Mouse (Mus musculus) CD4-positive, CD25-positive, alpha-beta regulatory T cell, adult 2 months (primary cell): Measurements from ENCODE around the gene Fkbp1b.
"Not testable (repeated sequence)": the region's sequence is repeated elsewhere in the genome, so short reads cannot be mapped to it uniquely, and the experiment has no call there.

Experiments used
- DNase-seq: peaks from one replicate; pipeline ENCODE4 v3.0.0-alpha.2; 2012; ENCODE audit warnings: low read depth, low spot score

The Fkbp1b gene

DNA sequence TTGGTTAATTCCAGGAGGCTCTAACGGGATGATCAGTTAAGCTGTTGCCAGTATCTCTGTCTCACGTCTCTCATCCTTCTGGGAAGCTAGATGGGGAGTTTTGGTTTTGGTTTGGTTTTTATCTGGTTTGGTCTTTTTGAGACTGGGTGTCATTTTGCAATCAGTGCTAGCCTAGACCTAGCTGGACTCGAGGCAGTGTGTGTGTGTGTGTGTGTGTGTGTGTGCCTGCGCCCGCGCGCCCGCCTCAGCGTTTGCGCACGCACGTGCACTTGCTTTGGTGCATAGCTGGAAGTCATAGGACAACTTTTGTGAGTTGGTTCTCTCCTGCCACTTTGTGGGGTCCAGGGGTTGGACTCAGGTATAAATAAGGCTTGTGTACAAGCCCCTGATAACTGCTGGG is 2.4 kb upstream of the Fkbp1b start:
- DNase-seq: peak; percentile 79

DNA sequence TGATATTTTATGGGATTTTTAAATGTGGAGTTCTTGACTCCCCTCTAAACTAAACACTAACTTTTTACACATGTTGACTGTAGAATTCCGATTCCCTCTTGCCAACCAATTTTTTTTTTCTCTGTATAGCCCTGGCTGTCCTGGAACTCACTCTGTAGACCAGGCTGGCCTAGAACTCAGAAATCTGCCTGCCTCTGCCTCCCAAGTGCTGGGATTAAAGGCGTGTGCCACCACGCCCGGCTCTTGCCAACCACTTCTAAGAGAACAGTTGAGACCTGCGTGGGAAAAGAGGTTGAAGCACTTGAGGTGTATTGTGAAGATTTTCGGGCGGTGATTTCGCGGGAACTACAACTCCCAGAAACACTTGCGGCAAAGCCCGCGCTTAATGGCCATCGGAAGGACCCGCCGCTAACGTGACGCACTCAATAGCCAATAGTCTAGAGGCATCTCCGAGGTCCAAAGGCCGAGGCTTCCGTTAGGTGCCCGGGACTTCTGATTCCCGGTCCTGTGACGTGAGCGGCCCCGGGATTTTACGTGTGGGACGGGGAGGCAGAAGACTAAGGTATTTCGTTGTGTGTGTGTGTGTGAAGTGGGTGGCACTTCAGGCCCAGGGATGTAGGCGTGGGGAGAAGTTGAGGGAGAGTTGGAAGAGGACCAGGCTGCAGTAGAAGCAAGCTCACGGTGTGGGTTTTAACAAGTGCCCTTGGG is 1.7 kb upstream of the Fkbp1b start, which contains the start of gene Wdcp:
Gene Wdcp, plus strand, starts transcription at position 414 of the 708 bp plus-strand sequence.
- peak; percentile 91 for DNase-seq

DNA sequence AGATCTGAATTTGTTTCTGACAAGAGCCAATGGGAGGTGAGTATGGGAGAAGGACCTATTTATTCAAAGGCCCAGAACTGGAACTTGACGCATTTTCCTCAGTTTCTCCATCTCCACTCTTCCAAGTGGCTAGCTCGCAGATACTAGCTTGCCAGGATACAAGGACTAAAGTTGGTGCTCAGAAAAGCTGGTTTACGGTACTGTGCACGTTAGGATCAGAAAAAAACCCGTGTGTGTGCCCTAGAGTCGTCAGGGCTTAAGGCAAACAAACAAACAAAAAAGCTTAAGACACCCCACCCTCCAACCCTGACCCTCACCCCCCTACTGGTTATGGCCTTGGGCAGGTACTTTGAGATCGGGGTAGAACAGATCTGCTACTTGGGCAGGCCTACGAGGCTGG is 1.1 kb upstream of the Fkbp1b start:
- peak; percentile 7 for DNase-seq

DNA sequence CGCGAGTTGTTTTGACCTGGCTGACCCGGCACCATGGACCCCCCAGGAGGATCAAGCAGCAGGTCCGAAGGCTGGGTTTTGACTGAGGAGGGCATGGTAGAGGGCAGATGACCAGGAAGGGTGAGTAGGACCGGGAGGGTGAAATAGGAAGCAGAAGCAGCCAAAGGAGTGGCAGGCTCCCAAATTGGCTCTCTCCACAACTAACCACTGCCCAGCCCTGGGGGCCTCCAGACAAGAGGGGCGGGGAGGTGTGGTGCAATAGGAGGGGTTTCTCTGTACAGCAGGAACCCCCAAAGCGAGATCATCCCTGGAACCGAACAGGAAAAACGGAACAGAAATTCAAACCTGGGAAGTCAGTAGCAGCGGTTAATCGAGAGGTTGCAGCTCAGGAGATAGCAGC is 650 bp downstream of the Fkbp1b start:
- DNase-seq: no peak

DNA sequence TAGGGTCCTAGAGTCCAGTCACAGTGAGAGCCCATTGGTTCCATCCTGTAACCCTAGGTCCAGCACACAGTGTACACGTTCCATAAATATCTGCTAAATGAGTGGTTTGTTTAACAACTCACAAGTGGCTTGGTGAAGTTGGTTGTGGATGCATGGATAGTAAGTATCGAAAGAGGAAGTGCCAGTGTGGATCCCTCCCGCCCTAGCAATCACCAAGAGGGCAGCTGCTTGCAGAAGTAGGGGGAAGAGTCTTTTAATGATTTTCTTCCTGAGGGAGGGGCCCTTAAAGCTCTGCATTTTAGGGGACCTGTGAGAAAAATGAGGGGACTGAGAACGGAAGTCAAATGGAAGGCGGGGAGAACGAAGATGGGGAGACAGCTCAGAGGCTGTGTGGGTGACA is 1.4 kb downstream of the Fkbp1b start:
- peak; percentile 7 for DNase-seq

DNA sequence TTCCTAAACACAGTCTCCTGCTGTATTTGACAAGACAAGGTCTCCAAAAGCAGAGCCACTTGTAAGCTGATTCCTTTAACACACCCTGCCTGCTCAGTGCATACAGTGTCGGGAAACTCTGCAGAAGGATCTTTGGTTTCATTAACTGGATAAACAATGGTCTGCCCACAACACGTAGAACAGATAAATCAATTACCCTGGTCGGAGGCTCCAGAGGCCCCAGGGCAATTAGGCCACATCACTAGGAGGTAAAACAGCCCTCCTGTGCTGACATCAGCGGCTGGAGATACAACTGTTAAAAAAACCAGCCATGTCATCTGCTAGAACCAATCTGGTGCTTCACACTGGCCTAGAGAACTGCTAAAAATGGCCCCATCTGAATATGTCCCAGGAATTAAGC is 4.4 kb downstream of the Fkbp1b start:
- no peak for DNase-seq

DNA sequence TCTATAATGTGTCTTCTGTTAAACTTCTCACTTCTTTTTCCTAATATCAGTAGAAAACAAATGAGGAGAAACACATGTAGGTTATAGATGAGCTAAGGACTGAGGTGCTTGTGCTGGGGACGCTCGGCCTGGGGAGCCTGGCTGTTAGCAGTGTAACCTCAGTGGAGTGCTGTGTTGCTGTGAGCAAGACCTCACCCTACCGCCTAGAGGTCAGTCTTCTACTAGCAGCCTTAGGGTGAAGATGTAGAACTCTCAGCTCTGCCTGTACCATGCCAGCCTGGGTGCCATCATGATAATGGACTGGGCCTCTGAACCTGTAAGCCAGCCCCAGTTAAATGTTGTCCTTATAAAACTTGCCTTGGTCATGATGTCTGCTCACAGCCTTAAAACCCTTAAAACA is 14.1 kb downstream of the Fkbp1b start:
- DNase-seq: no peak

DNA sequence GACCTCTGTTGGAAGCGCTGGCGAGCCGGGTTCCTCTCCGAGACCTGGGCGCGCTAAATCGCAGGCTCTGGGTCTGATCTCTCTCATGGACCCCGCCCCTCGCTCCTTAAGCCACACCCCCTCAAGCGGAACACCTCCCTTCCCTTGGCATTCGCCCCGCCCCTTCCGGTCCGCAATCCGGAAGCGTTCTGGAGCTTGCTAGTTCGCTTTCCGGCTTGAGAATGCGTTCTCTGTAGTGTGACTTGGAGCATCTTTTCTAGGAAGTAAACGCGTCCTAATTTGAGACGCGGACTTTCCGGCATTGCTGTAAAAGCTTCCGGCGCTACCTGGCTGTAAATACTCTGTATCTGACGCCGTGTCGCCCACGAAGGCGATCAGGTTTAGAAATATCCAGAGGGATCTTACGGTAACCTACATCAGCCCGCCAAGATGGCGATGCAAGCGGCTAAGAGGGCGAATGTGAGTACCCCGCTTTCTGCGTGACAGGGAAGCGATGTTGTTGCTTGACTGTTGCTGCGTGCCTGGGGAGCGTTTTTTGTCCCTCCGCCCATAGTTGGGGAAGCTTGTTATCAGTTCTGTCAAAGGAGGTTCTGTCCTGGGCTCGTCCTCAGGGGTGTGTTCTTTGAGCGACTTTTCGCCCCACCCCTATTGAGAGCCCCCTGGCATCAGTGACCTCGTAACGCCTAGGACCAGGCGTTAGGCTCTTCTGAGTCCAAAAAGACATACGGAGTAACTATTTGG is 23.9 kb downstream of the Fkbp1b start, which contains the start of gene Sf3b6:
Gene Sf3b6, plus strand, starts transcription at position 184 of the 741 bp plus-strand sequence.
- DNase-seq: peak; percentile 99

DNA sequence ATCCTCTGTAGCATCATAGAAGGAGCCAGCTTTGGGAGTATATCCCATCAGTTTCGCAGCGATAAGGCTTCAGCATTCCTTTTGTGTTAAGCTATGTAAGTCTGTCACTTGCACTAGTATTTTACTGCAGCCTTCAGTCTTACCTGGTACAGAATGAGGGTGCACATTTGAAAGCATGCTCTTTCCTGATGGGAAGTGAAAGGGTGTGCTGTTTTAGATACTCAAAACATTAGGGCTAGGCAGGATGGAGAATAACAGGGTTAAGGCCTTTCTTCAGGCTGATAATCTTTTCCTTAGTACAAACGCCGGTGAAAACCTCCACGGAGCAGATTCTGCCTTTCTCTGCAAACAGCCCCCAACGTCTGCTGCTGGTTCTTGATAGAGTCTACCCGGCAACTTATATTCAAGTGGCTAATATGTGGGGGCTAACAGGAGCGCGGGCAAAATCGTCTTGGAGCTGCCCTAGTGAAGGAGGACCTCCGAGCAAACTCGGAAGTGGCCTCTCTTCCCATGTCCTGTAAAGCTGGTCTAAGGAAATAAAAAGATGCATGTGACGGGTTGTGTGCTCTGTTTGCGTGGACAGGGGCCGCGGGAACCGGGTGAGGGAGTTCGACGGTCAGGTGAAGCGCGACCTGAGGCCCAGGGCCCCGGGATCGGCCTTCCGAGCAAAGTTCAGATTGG is 24.6 kb downstream of the Fkbp1b start:
- peak; percentile 5 for DNase-seq

DNA sequence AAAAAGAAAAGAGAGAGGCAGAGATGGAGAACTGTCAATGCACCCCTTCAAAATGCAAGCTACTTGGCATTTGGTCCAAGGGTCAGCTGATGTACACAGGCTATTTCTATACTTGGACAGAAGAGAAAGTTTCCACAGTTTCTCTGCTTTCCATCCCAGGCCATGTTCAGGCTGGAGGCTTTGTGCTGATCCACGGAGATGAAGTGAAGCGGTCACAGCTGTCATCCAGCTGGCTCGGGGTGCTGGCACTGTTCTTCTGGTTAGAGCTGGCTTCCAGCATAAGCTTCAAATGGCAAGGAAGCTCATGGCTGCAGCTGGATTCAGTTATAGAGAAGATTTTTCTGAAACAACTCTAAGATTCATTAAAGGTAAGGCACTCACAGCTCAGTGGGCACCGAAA is 27.8 kb downstream of the Fkbp1b start:
- no peak for DNase-seq

DNA sequence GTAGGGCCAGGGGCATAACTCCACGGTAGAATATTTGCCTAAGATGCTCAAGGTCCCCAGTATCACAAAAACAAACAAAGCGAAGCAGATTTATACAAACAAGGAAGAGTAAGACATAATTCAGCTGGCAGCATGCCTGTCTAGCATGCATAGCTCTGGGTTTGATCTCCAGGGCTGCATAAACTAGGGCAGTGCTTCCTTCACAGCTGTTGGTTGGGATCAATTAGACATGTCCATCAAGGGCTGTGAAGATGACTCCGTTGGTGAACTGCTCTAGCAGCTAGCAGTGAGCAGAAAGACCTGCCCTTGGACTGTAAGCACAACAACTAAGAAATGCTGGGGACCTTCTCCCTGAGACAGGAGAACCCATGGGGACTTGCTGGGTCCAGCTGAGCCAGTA is 29.7 kb downstream of the Fkbp1b start:
- no peak for DNase-seq

DNA sequence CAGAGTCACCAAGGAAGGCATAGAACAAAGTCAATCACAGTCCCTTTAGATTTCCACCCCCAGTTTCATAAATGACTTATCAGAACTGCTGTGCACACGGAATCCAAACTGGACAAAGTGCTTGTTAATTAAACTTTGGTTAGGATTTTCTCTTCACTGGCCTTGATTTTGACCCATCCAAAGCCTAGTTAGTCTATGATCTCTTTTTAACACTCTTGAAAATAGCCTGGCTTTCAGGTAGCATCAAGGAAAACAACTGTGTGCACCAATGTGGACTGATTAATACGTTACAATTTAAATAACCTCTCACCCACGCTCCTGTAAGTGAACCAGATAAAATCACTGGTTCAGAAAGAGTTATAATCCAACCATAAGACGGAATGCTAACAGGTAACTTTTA is 30.4 kb downstream of the Fkbp1b start:
- DNase-seq: no peak

DNA sequence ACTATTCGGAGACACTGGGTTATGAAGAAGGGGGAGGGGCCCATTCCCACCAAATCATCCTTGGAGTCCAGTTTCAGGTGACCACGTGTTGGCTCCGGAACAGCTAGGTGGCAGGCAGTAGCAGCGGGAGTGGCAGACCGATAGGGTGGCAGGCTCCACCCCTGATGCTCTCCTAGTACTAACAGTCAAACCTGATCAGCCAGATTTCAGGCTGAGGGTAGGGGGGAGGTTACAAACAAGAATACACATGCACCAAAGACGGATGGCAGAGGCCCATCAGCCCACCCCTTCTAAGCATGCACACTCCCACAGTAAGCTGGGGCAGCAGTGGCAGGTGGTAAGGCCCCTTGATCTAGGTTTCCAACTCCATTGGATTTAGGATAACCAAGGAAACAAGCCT is 43.9 kb downstream of the Fkbp1b start:
- not testable (repeated sequence) for DNase-seq

DNA sequence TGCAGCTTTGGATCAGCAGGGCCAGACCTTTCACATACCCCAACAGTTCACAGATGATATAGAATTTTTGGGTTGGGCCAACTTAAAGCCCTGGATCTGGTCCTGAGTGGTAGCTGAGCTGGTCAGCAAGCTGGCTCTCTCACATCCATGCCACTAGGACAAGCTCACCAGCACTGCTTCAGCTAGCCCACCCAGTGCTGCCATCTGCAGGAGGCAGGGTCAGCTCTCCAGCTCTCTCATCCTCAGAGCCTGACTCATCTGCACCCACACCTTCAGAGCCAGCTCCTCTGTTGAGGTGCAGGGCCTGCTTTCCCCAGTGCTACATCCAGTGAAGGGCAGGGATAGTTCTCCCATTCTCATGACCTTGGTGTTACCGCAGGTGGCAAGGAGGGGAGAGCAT is 47.7 kb downstream of the Fkbp1b start:
- no peak for DNase-seq

DNA sequence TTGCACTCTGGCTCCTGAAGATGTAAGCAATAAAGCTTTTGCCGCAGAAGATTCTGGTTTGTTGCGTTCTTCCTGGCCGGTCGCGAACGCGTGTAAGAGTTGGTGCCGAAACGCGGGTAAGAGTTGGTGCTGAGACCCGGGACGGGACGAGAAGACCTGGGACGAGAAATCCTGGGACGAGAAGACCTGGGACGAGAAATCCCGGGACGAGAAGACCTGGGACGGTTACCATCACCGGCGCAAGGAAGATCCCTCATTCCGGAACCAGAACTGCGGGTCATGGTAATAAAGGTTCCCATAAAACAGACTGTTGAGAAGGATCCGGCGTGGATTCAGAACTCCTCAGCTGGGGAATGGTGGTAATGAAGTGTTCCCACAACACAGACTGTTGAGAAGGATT is 53.3 kb downstream of the Fkbp1b start:
- DNase-seq: not testable (repeated sequence)

DNA sequence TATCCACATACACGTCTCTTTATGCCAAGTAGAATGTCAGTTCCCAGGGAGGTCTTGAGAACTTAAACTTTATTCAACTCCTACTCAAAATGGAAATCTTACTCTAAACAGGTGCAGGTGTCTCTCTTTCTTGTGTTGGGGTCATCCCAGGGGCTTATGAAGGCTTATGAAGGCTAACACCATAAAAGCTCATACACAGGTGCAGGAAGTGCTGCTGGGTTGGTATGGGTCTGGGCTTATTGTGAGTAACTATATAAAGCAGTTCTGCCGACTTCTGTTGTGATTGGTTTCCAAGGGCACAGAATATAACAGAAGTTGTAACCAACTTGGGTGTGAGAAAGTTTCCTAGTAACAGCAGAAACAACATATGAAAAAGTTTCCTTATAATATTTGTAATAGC is 56.9 kb downstream of the Fkbp1b start:
- no peak for DNase-seq

DNA sequence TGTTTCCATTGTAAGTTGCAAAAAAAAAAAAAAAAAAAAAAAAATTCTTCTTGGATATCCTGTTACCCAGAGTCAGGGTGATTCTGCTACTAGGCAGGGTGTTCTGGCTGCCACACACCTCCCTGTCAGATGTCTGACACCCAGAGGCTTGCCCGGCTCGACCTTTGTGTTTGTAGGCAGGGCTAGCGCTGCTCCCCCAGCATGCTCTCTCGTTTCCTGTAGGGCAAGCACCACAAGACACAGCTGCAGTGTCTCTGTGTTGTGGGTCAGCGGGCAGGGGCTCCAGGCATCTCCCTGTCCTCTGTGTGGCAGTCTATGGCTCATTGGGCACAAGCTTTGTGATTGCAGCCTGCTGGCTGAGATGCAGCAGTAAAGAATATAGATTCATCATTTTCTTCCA is 57.8 kb downstream of the Fkbp1b start:
- DNase-seq: no peak
